Mouse (Mus musculus): Measurements from ENCODE around the gene Mto1.

Gene Mto1

GRCm38 (mm10) chr9:78520780-78521601, 73.0 kb downstream of the Mto1 start:
- Histone ChIP-seq H3K4me3 (replicated peaks; ENCODE audit: low read length) (peak overlapping the region; percentile 96), H3K4me1 (replicated peaks; ENCODE audit: low read depth, low read length) (peaks cover 31% of the 10 kb centered on the region), H3K9me3 (ENCODE audit: low read length) (no peaks in the 10 kb centered on the region), H3K27me3 (ENCODE audit: insufficient read depth, low read length) (no peaks in the 10 kb centered on the region), H3K36me3 (ENCODE audit: insufficient read depth, low read length) (peaks cover 17% of the 10 kb centered on the region)
- TF ChIP-seq POU5F1 (IDR thresholded peaks at IDR 0.05; ENCODE audit: borderline replicate concordance, low read length) (no peak), CTCF (conservative IDR thresholded peaks at IDR 0.05; ENCODE audit: low read length) (no peak), NANOG (IDR thresholded peaks at IDR 0.05; ENCODE audit: borderline replicate concordance, low read length) (no peak)

GRCm38 (mm10) chr9:78521689-78522088, 73.7 kb downstream of the Mto1 start:
- Histone ChIP-seq H3K4me1 (replicated peaks; ENCODE audit: low read depth, low read length) (peaks cover 38% of the 10 kb centered on the region), H3K9me3 (ENCODE audit: low read length) (no peaks in the 10 kb centered on the region), H3K4me3 (replicated peaks; ENCODE audit: low read length) (peak overlapping the region; percentile 96), H3K27me3 (ENCODE audit: insufficient read depth, low read length) (no peaks in the 10 kb centered on the region), H3K36me3 (ENCODE audit: insufficient read depth, low read length) (peaks cover 23% of the 10 kb centered on the region)
- TF ChIP-seq POU5F1 (IDR thresholded peaks at IDR 0.05; ENCODE audit: borderline replicate concordance, low read length) (no peak), CTCF (conservative IDR thresholded peaks at IDR 0.05; ENCODE audit: low read length) (peak; percentile 53)

All from E14TG2a.4 (cell line).